15 mouse cellular contexts compared by ENCODE assay signal in the genomic region with DNA sequence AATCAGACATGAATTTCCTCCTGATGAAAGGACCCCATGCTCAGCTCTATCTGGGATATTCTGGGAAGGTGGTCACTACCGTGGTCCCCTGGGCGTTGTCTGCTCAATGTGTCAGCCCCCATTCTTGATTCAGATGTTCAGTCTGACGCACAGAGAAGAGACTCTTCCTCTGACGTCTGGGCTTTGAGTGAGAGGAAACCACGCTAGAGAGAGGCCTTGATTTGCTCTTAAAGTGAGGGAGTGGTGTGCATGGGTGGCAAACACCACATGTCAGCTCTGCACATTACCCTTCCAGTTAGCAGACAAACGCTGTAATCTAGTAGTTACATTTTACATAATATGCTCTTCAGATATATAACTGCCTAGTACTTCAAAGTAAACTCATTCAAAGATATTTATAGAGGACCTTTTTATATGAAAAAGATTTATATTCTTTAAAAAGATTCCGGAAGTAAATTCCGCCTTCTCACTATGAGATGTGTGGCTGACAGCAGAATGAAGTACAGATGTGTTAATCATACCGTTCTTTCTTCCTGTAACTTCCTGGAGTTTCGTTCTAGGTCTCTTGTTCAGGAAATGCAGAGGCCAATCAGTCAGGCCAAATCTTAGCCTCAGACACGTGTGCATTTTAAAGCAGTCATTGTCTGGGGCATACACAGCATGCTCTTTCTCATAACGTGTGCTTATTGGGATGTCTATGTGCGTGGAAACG.
DNase-seq lines count a peak whose midpoint lies in the region; ATAC-seq and TF ChIP-seq lines count a peak whose summit lies in the region.
"Had no signal": no experiment of that assay in that cellular context is flagged by ENCODE, and none has a peak within 500 bp of the region (broad histone marks: within the 10 kb centered on the region; RNA-seq: fewer than 3 reads in every experiment).

No protein-coding gene starts in this region.

- H3K9me3 ChIP-seq in intestine, embryonic 16.5 days (ENCODE audit: control insufficient read depth, low read length), result no peaks in the 10 kb centered on the region
- no peaks in the 10 kb centered on the region for H3K9me3 ChIP-seq in intestine, postnatal 0 days (ENCODE audit: control insufficient read depth)
- no peaks in the 10 kb centered on the region for H3K9me3 ChIP-seq in embryonic facial prominence, embryonic 15.5 days (replicated peaks)
- H3K9me3 ChIP-seq: neural tube, embryonic 15.5 days had no signal

- no peak for ATAC-seq in intestine, embryonic 16.5 days
- no peak for ATAC-seq in intestine, postnatal 0 days
- ATAC-seq in embryonic facial prominence, embryonic 15.5 days (ENCODE audit: insufficient number of reproducible peaks, low FRiP score, low TSS enrichment, low read depth), result no peak
- no peak for ATAC-seq in erythroblast, adult 5-6 weeks (replicated peaks; ENCODE audit: low FRiP score, poor library complexity, severe bottlenecking)
- ATAC-seq: forebrain, postnatal 0 days had no signal

- no peak overlapping the region for H3K4me3 ChIP-seq in intestine, embryonic 16.5 days (ENCODE audit: low read length)
- no peak overlapping the region for H3K4me3 ChIP-seq in intestine, postnatal 0 days (ENCODE audit: low read depth, low read length)
- no peak overlapping the region for H3K4me3 ChIP-seq in embryonic facial prominence, embryonic 15.5 days (replicated peaks)
- H3K4me3 ChIP-seq: erythroblast, embryonic 14.5 days; neural tube, embryonic 15.5 days had no signal

- 56% methylated on average over 14 of the region's 14 CpGs for WGBS in intestine, embryonic 16.5 days
- WGBS in intestine, postnatal 0 days, result 56% methylated on average over 14 of the region's 14 CpGs
- WGBS in embryonic facial prominence, embryonic 15.5 days, result 54% methylated on average over 14 of the region's 14 CpGs

- H3K27me3 ChIP-seq in intestine, embryonic 16.5 days (replicated peaks; ENCODE audit: control insufficient read depth, insufficient read depth, low read length), result no peaks in the 10 kb centered on the region
- no peaks in the 10 kb centered on the region for H3K27me3 ChIP-seq in intestine, postnatal 0 days (replicated peaks; ENCODE audit: control insufficient read depth, insufficient read depth, low read length)
- H3K27me3 ChIP-seq in embryonic facial prominence, embryonic 15.5 days, result no peaks in the 10 kb centered on the region
- H3K27me3 ChIP-seq: neural tube, embryonic 15.5 days had no signal

- H3K4me2 ChIP-seq in intestine, embryonic 16.5 days (ENCODE audit: low read depth, low read length), result no peak overlapping the region
- H3K4me2 ChIP-seq in intestine, postnatal 0 days (replicated peaks; ENCODE audit: low read depth), result no peak overlapping the region
- H3K4me2 ChIP-seq in embryonic facial prominence, embryonic 15.5 days (replicated peaks), result no peak overlapping the region
- H3K4me2 ChIP-seq: hindbrain, embryonic 14.5 days; neural tube, embryonic 15.5 days had no signal

- no peak for TF ChIP-seq CTCF in intestine, postnatal 0 days (IDR thresholded peaks at IDR 0.05; ENCODE audit: low read depth)

- H3K36me3 ChIP-seq in intestine, embryonic 16.5 days (ENCODE audit: control insufficient read depth, insufficient read depth, low read length), result no peaks in the 10 kb centered on the region
- peaks cover 3% of the 10 kb centered on the region; the same call in 1 of the 2 replicates for H3K36me3 ChIP-seq in intestine, postnatal 0 days (ENCODE audit: control insufficient read depth, insufficient read depth)
- no peaks in the 10 kb centered on the region for H3K36me3 ChIP-seq in embryonic facial prominence, embryonic 15.5 days
- H3K36me3 ChIP-seq: neural tube, embryonic 15.5 days had no signal

- H3K27ac ChIP-seq in intestine, embryonic 16.5 days (ENCODE audit: low read length), result peak overlapping the region; percentile 40; the same call in 1 of the 2 replicates
- no peak overlapping the region for H3K27ac ChIP-seq in intestine, postnatal 0 days (ENCODE audit: low read depth, low read length)
- H3K27ac ChIP-seq in embryonic facial prominence, embryonic 15.5 days (replicated peaks), result peak overlapping the region; percentile 34; the same call in 1 of the 2 replicates
- H3K27ac ChIP-seq: hindbrain, embryonic 14.5 days; neural tube, embryonic 15.5 days had no signal

- H3K9ac ChIP-seq in intestine, embryonic 16.5 days (ENCODE audit: low read depth, low read length), result no peak overlapping the region
- H3K9ac ChIP-seq in intestine, postnatal 0 days (ENCODE audit: low read depth, low read length), result no peak overlapping the region
- H3K9ac ChIP-seq in embryonic facial prominence, embryonic 15.5 days, result no peak overlapping the region
- H3K9ac ChIP-seq: forebrain, postnatal 0 days; hindbrain, embryonic 14.5 days; neural tube, embryonic 15.5 days had no signal

- peaks cover 6% of the 10 kb centered on the region for H3K4me1 ChIP-seq in intestine, embryonic 16.5 days (ENCODE audit: control insufficient read depth, insufficient read depth, low read length)
- H3K4me1 ChIP-seq in intestine, postnatal 0 days (replicated peaks; ENCODE audit: control insufficient read depth, insufficient read depth, low read length), result 0 out of 2 replicates have a peak, but pooled peaks cover 4% of the 10 kb centered on the region
- peaks cover 7% of the 10 kb centered on the region; the same call in 1 of the 2 replicates for H3K4me1 ChIP-seq in embryonic facial prominence, embryonic 15.5 days

- peak; percentile 50 for DNase-seq in right cerebral cortex, adult 18-20 months
- no peak for DNase-seq in right cerebral cortex, postnatal 4 days
- DNase-seq in telencephalon, adult 2 months (ENCODE audit: low read depth, low spot score), result peak; percentile 55
- DNase-seq: adrenal gland, postnatal 14 days; forebrain, postnatal 0 days; heart, adult 18-20 months; right cerebral cortex, postnatal 14 days; thymus, postnatal 4 days had no signal
